Mouse (Mus musculus) cerebellum, adult (tissue): ENCODE measurements at regions not wholly inside any gene's neighbourhood (a gene's known extent, or its start where the extent isn't known, plus 50 kb on each side); places are given as distances from the start of the nearest gene placed in this dataset.
A peak's percentile ranks its signal among the peaks of the same experiment; 100 is the strongest.

Source experiments
- ATAC-seq: cut with Nextera tagmentation; 2 replicates; pipeline ENCODE4 v1.9.2; 2017; ENCODE audit warnings: mild to moderate bottlenecking, moderate library complexity, mixed read lengths; ENCODE audit not compliant: insufficient number of reproducible peaks, low FRiP score, low TSS enrichment

DNA sequence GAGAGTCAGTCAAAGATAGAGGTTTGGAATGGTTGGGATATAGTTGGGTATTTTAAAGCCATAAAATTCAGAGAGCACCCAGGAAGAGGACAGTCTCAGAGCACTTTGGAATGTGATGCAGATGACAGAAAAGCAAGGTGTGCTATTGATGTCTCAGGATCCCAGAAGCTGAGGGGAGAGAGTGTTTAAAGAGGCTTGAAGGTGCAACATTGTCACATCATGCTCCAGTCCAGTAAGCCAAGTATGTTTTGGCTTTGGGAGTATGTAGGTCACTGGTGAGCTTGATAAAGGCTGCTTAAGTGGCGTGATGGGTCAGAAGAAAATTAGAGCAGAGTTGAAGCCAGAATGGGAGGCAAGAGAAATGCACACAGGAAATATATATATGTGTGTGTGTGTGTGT, 201.3 kb upstream of the Lpp start:
- no peak for ATAC-seq

- no peak for ATAC-seq
These were observed 198.5 kb upstream of the Bcl6 start for GRCm38 (mm10) chr16:24187131-24187530.

GRCm38 (mm10) chr16:24185989-24186388, 197.3 kb upstream of the Bcl6 start:
- no peak for ATAC-seq

DNA sequence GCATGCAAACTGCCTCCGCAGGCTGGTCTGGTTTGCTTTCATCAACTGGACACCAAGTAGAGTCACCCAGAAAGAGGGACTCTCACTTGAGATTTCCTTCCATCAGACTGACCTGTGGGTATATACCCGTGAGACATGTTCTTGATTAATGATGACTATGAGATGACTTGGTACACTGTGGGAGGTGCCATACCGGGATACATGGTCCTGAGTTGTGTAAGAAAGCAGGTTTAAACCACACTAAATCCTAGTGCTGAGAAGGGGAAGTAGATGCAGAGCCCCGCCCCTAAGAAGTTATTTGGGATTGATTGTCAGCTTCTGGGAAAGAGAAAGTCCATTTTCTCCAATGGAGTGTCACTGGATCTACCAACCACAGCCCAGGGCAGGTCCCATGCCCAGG, 196.2 kb upstream of the Bcl6 start:
- ATAC-seq = no peak

GRCm38 (mm10) chr16:24183216-24183615, 194.6 kb upstream of the Bcl6 start:
- ATAC-seq = no peak

DNA sequence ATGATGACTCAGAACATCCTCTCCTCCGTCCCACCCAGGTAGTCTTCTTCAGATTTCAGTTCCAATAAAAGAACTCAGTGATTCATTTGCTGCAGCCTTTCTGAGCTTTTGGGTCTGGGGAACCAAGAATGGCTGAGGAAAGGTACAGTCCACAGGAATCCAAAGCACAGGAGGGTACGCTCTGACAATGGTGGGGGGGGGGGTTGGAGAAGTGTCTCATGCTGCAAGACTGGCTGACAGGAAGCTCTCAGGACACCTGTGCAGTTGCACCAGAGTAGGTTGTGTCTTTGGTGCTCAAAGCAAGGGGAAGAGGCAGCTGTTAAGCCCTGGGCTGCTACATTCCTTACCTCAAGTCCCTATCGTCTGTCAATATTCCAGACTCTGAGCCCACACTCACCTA, 192.7 kb upstream of the Bcl6 start:
- ATAC-seq = no peak

- no peak for ATAC-seq
These were observed 192.0 kb upstream of the Bcl6 start for GRCm38 (mm10) chr16:24180666-24181065.

DNA sequence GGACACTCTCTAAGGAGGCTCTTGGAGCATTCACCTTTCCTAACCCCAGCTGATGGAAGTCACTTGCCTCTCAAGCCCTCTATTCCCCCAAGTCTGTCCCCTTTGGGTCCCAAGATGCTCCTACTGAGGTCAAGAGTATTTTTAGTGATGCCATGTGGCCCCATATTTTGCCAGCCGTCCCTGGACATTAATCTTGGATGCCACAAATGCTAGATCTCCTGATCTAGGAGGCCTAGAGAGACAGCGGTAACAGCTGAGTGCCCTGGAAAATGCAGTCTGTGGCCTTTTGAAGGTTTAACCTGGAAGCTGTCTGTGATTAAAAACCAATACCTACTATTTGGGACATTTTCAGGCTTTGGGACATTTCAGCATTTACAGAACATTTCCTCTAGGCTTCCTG, 188.9 kb upstream of the Bcl6 start:
- ATAC-seq = no peak

DNA sequence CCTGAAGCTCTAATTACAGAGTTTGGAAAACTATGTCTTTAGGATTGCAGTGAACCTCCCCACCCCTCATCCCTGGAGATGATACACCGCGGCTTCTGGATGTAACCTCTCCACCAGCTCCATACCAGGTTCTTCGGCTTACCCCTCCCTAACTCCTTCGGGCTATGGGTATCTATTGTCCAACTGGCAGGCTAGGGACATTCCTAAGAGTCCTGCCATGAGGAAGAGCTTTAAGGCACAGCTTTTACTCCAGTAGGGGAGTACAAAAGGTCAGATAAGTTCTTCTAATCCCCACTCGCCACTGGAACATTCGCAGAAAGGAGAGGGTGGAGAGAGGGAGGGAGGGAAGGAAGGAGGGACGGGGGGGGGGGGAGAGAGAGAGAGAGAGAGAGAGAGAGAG, 188.5 kb upstream of the Bcl6 start:
- ATAC-seq = no peak

- ATAC-seq = peak; percentile 93
These were observed 187.4 kb upstream of the Bcl6 start for GRCm38 (mm10) chr16:24176057-24176456.

DNA sequence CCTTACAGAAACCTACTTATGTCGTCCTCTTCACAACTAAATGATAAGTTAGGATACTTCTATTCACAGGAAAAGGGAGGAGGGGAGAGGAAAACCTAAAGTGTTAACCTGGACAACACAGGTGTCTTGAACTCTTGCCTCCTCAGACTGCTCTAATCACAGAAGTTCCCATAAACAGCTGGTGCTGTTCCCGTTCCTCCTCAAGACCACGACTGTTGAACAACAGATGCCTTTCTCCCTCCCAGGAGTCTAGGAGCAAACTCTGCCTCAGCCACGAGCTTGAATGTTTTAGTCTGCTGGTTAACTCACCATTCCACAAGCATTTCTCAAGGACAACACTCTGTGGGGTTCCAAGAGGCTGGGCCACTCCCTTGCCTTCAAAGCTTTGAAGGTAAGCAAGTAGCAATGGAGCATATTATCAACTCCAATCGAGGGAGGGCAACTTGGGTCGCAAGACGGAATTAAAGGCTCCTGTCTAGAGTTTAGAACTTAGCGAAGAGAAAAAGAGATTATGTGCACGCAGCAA, 186.6 kb upstream of the Bcl6 start:
- ATAC-seq = no peak

DNA sequence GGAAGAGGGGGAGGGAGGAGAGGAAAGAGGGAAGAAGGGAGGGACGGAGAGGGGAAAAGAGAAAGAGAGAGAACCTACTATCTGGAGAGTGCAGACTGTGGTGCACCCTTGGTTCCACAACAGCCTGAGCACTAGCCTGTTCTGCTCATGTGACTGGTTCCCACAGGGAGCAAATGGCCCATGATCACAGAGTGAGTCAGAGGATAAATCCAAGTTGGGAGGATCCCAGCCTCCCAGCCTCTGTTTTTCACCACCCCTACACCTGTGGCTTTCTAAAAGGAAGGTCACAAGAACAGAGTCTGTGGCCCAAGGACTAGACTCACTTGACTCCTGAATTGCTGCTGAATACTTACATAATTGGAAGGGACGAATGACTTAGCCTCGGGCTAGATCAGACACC, 185.9 kb upstream of the Bcl6 start:
- ATAC-seq = no peak

DNA sequence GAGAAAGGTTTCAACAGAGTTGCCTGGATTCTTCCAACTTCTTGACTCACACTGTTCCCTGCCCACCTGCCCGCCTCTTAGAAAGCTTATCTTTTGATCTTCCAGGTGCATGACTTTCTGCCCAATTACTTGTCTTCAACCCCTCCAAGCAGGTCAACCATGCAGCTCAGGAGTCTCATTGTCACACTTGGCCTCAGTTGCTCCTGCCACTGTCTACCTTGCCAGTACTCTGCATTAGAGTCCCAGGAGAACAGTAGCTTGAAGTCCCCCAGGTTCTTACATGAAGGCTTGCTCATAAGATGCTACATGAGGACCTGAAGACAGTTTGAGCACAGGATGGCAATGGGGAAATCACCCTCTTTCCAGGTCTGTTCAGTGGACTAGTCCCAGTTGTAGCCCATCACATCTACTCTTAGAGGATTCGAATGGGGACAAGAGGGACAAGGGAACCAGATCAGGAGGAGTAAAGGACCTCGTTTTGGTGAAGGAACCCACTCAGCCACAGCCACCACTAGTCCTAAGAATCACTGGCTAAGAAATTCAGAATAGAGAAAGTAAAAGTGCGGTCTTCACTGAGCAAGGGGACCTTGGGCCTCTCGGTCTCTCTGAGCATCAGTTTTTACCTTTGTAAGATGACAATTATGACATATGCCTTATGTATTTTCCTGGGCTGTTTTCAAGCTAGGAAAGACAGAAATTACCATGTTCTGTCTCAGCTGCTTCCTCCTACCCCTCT, 185.3 kb upstream of the Bcl6 start:
- ATAC-seq = no peak

DNA sequence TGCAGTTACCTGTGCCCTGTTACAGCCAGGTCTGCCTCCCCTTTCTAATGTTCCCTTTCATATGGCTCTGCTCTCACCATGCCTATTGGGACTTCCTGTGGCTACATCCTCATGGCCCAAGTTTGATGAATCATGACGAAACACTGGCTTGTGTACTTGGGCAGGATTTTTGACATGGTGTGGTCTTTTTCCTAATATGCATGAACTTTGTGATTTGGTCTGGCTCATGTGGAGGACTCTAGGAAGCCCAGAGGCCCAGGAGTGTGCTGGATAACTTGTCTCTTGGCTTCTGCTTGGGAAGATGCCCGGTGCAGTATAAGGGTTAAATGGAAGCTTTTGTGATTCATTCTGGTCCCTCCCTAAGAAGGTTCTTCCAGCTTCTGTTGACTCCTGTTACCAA, 184.0 kb upstream of the Bcl6 start:
- no peak for ATAC-seq

GRCm38 (mm10) chr16:24172065-24172464, 183.4 kb upstream of the Bcl6 start:
- no peak for ATAC-seq

GRCm38 (mm10) chr16:24171161-24171560, 182.5 kb upstream of the Bcl6 start:
- ATAC-seq = no peak

- no peak for ATAC-seq
These were observed 177.8 kb upstream of the Bcl6 start for GRCm38 (mm10) chr16:24166496-24166895.

DNA sequence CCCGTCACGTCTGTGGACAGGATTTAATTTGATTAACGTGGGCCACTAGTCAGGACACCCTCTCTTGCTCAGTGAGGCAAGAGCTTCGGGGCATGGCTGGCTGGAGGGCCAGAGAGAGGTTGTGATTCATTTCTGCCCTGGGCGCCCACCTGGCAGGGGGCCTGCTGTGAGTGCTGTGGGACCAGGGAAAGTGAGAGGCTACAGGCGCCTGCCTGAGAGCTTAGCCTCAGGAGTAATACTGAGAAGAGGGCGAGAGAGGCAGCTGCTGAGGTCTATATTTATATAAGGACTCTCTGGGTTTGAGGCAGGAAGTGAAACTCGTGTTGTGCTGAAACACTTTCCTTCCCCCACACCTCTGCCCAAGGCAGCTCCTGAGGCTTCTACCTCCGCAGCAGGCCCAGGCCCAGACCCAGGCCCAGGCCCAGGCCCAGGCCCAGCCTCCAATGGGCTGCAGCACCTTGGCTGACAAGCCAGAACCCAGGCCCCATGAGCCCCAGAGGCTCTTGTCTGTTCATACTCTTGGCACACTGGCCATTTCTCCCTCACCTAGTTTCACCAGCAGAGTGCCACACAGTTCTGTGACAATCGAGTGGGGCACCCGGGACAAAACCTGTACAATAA, 176.9 kb upstream of the Bcl6 start:
- ATAC-seq = no peak

- ATAC-seq = no peak
These were observed 172.1 kb upstream of the Bcl6 start for GRCm38 (mm10) chr16:24160705-24161285.

DNA sequence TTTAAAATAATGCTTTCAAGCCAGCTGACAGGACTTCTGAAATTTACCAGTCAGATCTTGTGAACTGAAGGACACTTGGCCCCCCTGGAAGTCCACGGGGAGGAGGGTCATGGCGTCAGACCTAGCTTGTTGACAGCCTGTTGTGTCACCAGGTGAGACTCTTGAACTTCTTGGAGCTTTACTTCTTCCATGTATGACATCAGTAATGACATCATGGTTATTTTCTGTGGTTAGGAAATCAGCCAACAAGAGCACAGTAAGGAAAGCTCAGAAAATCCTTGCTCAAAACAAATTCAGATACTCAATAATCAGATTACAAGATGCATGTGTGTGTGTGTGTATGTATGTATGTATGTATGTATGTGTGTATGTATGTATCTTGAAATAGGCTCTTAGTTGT, 170.7 kb upstream of the Bcl6 start:
- ATAC-seq = no peak

DNA sequence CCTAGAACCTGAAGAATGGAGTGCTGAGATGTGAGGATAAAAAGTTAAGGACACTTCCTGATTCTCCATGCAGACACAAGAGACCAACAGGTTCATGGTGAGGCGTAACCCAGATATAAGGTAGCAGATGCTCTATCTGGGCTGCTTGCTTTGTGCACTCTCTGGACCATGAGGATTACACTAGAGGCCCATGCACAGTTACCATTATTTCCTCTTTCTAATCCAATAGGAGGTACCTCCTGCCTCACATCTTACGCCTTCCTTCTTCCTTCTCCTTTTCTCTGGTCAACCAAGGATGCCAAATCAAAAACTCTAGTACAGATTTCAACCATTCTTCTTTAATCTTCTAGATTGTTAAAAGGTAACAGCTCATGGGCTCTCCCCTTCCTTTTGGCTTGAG, 169.1 kb upstream of the Bcl6 start:
- ATAC-seq = no peak
